Comparison of ENCODE assay signal across 8 mouse cellular contexts in genomic region chr11:9119231-9120020, GRCm38 (mm10). TPM values are rescaled to one million over a fixed set of nuclear protein-coding genes. Genes with fewer than 3 reads are reported as not detected.
DNase-seq lines count a peak whose midpoint lies in the region; ATAC-seq and TF ChIP-seq lines count a peak whose summit lies in the region.

No protein-coding gene starts in this region.

- H3K9me3 ChIP-seq in kidney, embryonic 15.5 days (replicated peaks) = no peaks in the 10 kb centered on the region
- H3K9me3 ChIP-seq in embryonic facial prominence, embryonic 13.5 days = no peaks in the 10 kb centered on the region
- H3K9me3 ChIP-seq in intestine, postnatal 0 days (ENCODE audit: control insufficient read depth) = no peaks in the 10 kb centered on the region
- no peaks in the 10 kb centered on the region for H3K9me3 ChIP-seq in neural tube, embryonic 14.5 days (ENCODE audit: control insufficient read depth, low read length)

- WGBS in kidney, embryonic 15.5 days = 12% methylated on average over 22 of the region's 22 CpGs
- 3% methylated on average over 22 of the region's 22 CpGs for WGBS in embryonic facial prominence, embryonic 13.5 days
- 17% methylated on average over 22 of the region's 22 CpGs for WGBS in intestine, postnatal 0 days
- 6% methylated on average over 22 of the region's 22 CpGs for WGBS in neural tube, embryonic 14.5 days

- H3K9ac ChIP-seq in kidney, embryonic 15.5 days = no peak overlapping the region
- 0 out of 2 replicates have a peak overlapping the region, but pooled peaks have one; percentile 54 for H3K9ac ChIP-seq in embryonic facial prominence, embryonic 13.5 days
- peak overlapping the region; percentile 3; the same call in 1 of the 2 replicates for H3K9ac ChIP-seq in intestine, postnatal 0 days (ENCODE audit: low read depth, low read length)
- H3K9ac ChIP-seq in neural tube, embryonic 14.5 days (replicated peaks; ENCODE audit: low read depth, low read length) = no peak overlapping the region

- no peak for TF ChIP-seq CTCF in intestine, postnatal 0 days (IDR thresholded peaks at IDR 0.05; ENCODE audit: low read depth)

- 0 out of 2 replicates have a peak, but pooled peaks have one; percentile 16 for ATAC-seq in kidney, embryonic 15.5 days (replicated peaks; ENCODE audit: low FRiP score)
- no peak for ATAC-seq in embryonic facial prominence, embryonic 13.5 days (ENCODE audit: insufficient number of reproducible peaks, insufficient read depth, low FRiP score, low TSS enrichment, low read depth)
- no peak for ATAC-seq in intestine, postnatal 0 days
- ATAC-seq in neural tube, embryonic 14.5 days (ENCODE audit: low read depth) = no peak

- peaks cover 60% of the 10 kb centered on the region for H3K27me3 ChIP-seq in kidney, embryonic 15.5 days
- peaks cover 67% of the 10 kb centered on the region for H3K27me3 ChIP-seq in embryonic facial prominence, embryonic 13.5 days
- H3K27me3 ChIP-seq in intestine, postnatal 0 days (replicated peaks; ENCODE audit: control insufficient read depth, insufficient read depth, low read length) = peaks cover 30% of the 10 kb centered on the region
- H3K27me3 ChIP-seq in neural tube, embryonic 14.5 days (ENCODE audit: control insufficient read depth, insufficient read depth, low read length) = peaks cover 28% of the 10 kb centered on the region

- H3K4me3 ChIP-seq in kidney, embryonic 15.5 days (replicated peaks) = peak overlapping the region; percentile 49
- peak overlapping the region; percentile 43 for H3K4me3 ChIP-seq in embryonic facial prominence, embryonic 13.5 days
- H3K4me3 ChIP-seq in intestine, postnatal 0 days (ENCODE audit: low read depth, low read length) = peak overlapping the region; percentile 42
- peak overlapping the region; percentile 38 for H3K4me3 ChIP-seq in neural tube, embryonic 14.5 days (ENCODE audit: low read depth, low read length)

- DNase-seq in kidney, postnatal 4 days = no peak
- DNase-seq in urinary bladder, postnatal 25 days (ENCODE audit: low spot score) = no peak
- DNase-seq in spleen, postnatal 36 days (ENCODE audit: low spot score in 2 of 2) = no peak
- DNase-seq in spleen, postnatal 4 days (ENCODE audit: low spot score in 2 of 2) = no peak

- H3K4me2 ChIP-seq in kidney, embryonic 15.5 days = peak overlapping the region; percentile 95
- peak overlapping the region; percentile 86 for H3K4me2 ChIP-seq in embryonic facial prominence, embryonic 13.5 days
- peak overlapping the region; percentile 76 for H3K4me2 ChIP-seq in intestine, postnatal 0 days (replicated peaks; ENCODE audit: low read depth)
- H3K4me2 ChIP-seq in neural tube, embryonic 14.5 days (ENCODE audit: low read depth, low read length) = peak overlapping the region; percentile 95

- peaks cover 38% of the 10 kb centered on the region for H3K4me1 ChIP-seq in kidney, embryonic 15.5 days
- peaks cover 31% of the 10 kb centered on the region for H3K4me1 ChIP-seq in embryonic facial prominence, embryonic 13.5 days
- H3K4me1 ChIP-seq in intestine, postnatal 0 days (replicated peaks; ENCODE audit: control insufficient read depth, insufficient read depth, low read length) = no peaks in the 10 kb centered on the region; the same call in 1 of the 2 replicates
- H3K4me1 ChIP-seq in neural tube, embryonic 14.5 days (ENCODE audit: control insufficient read depth, insufficient read depth, low read length) = peaks cover 18% of the 10 kb centered on the region

- no peaks in the 10 kb centered on the region for H3K36me3 ChIP-seq in kidney, embryonic 15.5 days
- no peaks in the 10 kb centered on the region for H3K36me3 ChIP-seq in embryonic facial prominence, embryonic 13.5 days
- no peaks in the 10 kb centered on the region for H3K36me3 ChIP-seq in intestine, postnatal 0 days (ENCODE audit: control insufficient read depth, insufficient read depth)
- H3K36me3 ChIP-seq in neural tube, embryonic 14.5 days (ENCODE audit: control insufficient read depth, insufficient read depth, low read length) = no peaks in the 10 kb centered on the region

- H3K27ac ChIP-seq in kidney, embryonic 15.5 days = no peak overlapping the region
- H3K27ac ChIP-seq in embryonic facial prominence, embryonic 13.5 days = no peak overlapping the region
- H3K27ac ChIP-seq in intestine, postnatal 0 days (ENCODE audit: low read depth, low read length) = no peak overlapping the region
- H3K27ac ChIP-seq in neural tube, embryonic 14.5 days (ENCODE audit: low read depth, low read length) = no peak overlapping the region

RNA-seq across cellular contexts. Expression of gene Upp1, which starts 1.5 kb away (rescaled TPM):
- 11.4 and 12.4 TPM in 2 replicates for polyA plus RNA-seq in kidney, embryonic 15.5 days (2015; fragmentation: Nextera tagmentation; extraction: Ambion mirVana)
- polyA plus RNA-seq in embryonic facial prominence, embryonic 13.5 days (2015; fragmentation: Nextera tagmentation; extraction: Ambion mirVana) = 5.0 and 5.8 TPM in 2 replicates
- polyA plus RNA-seq in intestine, postnatal 0 days (2015; fragmentation: Nextera tagmentation; extraction: Ambion mirVana) = 5.6 and 6.6 TPM in 2 replicates
- polyA plus RNA-seq in neural tube, embryonic 14.5 days (2014; fragmentation: Nextera tagmentation; extraction: Ambion mirVana) = 7.7 and 9.3 TPM in 2 replicates

Comparison
In these comparisons a context has a peak if more than half of its experiments do, and no peak if none do; other contexts are left out.
1. H3K9ac ChIP-seq: peak in embryonic facial prominence, embryonic 13.5 days (single experiment) and intestine, postnatal 0 days (single experiment); none in kidney, embryonic 15.5 days (single experiment) and neural tube, embryonic 14.5 days (single experiment).
2. Peak in every context shown above with its lines, with median percentiles within 50 percentile points of each other: H3K4me2 ChIP-seq and H3K4me3 ChIP-seq.